Mouse (Mus musculus) adrenal gland (tissue): ENCODE measurements around the gene Ube2u.
"Not testable (repeated sequence)": the region's sequence is repeated elsewhere in the genome, so short reads cannot be mapped to it uniquely, and the experiment has no call there.

ENCODE experiments used
- intact Hi-C: fragments of 180-260 bp; cut with DNase I; formaldehyde crosslinking; loops from one replicate; pipeline ENCODE4 v1.15.1; 2025
- long read RNA-seq, 2 experiments: library from polyadenylated mRNA; unstranded; transcript quantifications; one replicate each; pipeline ENCODE4 v2.0.0; 2020; ENCODE audit warnings: borderline replicate concordance in 1 of 2; ENCODE audit not compliant: insufficient replicate concordance in 1 of 2

Gene Ube2u
- long read RNA-seq, experiment 1, partial matches to known transcripts, result 0 of 1 reads
- long read RNA-seq, experiment 1, other reads (novel, unspliced or antisense), result 1 of 1 reads
- long read RNA-seq, experiment 2, result 0 reads

DNA sequence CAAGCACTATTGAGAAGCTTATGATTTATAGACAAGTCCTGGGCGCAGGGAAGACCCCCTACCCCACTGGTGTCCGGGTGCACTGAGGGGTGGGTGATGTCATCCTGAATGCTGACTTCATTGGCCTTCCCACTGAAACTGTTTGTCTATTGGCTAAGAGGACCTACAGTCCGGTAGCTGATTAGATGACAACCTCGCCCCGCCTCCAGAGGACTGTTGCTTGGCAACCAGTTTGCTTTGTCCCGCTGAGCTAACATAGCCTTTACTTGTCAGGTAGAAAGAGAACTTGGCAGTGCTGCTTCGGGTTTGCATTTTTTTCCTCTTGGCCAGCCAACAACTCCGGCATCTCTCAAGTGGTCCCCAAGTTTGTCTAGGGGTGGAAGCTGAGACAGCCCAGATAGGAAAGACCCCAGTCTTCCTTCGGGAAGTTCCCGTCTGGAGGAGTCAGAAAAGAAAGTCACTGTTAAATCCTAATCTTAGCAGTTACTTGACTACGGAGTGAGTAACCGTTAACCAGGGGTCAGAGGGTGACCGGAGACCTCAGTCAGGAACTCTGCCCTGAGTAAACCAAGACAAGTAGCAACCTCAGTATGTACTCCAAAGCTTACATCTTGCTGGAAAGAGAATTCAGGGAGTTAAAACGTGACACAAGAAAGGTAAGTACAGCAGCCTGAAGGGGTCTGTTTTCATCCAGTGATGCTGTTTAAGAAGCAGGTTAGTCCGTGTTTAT is at the start of gene Ube2u:
Gene Ube2u, plus strand, starts transcription at position 258 of the 730 bp plus-strand sequence.
- intact Hi-C loops, result no loop called here

DNA sequence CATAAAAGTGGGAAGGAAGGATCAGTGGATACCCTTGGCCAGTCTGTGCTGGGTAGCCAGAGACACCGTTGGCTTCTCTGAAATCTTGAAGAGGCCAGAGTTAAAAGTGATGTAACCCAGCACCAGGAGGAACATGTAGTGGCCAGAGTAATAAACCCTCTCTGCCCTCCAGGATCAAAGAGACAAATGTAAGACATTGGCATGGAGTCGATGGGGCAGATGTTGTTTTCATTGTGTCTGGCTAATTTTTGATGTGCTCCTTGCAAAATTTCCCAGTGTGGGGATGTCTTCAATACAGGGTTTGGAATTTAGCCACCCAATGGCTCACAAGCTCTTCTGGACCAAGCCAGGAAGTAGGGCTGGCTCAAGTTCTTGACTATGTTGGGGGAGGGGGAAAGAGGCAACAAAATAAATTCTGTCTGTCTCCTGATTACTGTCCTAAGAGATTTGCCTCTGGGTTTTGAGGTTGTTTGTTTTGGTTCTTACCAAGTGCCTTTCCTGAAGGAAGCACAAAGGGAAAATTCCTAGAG is 49.2 kb upstream of the Ube2u start:
- intact Hi-C loops, result no loop called here

DNA sequence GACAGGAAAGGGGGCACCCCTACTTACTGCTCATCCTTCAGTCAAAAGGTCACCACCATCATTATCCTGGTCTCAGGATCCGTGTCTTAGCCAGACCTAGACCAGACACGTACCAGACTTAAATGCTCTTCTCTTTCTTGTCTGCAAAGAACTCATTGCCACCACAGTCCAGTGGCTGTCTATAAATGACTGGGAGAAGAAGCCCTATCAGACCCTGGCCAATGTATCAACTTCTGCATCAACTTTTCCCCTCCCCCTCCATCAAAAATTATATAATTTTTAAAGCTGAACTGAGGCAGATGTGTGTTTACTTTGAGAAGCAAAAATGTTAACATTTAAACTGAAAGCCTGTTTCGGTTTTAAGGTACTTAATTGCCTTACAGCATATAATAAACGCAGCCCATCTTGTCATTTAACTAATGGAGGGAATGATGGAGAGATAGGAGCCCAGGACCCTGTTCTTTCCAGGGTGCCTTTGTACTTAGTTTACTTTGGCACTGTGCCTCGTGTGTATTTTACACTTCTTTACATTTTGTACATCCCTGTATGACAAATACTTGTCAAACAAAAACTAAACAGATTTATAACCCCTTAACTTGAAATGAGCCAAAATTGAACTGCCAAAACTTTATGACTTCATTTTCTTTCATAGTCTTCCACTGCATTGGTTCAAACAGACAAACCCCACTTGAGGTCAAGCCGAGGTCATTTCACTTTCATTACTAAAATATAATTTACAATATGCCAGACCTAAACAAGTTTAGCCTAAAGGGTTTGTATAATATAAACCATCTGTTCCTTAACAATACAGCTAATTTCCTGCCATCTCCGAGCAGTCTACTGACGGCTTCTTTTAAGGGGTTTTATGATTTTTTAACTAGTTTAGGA is 43.1 kb upstream of the Ube2u start:
- intact Hi-C loops, result no loop called here

DNA sequence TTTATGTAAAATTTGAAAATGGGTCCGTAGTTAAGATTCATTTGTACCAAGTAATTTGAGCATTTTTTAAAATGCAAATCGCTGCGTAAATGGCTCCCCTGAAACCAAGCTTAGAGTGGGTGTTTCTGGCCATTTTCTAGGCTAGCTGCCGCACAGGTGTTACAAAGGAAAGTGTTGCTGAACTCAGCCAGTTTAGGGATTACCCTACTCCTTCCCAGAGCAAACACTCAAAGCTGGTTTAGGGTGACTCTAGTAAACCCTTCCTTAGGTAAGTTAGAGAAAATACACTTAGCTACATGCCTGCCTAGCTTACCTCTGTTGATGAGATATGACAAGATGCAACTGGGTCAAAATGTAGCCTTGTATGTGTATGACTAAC is 42.5 kb upstream of the Ube2u start:
- intact Hi-C loops, result no loop called here

DNA sequence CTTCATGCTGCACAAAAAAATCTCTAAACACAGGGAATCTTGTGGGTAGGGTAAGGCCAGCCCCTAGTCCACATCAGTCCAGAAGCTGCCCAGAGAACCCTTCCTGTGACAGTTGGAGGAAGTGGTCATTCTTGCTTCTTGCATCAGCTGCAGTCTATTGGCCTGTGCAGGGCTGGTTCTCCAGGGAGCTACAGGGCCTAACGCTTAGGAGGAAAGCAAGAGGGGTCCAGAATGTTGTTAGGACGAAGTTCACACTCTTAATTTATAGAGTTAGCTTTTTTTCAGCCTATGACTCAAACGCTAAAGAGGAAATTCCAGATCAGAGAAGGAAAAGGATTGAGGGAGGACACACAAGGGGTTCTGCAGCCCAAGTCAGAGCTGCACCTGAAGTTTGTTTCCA is 31.8 kb upstream of the Ube2u start:
- intact Hi-C loops, result no loop called here

DNA sequence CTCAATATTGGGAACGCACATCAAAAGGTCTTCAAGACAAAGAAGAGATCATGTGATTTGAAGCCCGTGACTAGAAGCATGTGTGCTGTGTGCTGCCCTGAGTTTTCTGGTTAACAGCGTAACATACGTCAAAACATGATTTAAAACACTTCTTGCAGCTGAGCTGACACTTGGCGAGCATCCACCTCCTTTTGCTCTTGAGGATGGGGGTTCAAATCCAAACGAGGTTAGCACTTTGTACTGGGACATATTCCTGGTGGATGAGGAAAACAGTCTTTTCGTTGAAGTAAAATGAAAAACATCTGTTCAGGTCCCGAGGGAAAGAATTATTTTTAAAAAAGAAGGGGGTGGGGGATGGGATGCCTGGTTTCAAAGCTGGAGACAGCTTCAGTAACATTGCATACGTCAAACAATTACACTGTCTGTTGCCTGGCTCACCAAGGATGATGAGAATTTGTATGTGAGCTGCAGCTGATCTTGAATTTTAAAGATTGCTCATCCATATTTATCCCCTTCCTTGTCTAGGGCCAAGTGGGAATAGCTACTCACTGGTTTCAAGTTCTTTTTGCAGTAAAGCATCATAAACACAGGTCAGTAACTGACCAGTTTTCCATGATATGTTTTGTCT is 16.0 kb upstream of the Ube2u start:
- intact Hi-C loops, result no loop called here

DNA sequence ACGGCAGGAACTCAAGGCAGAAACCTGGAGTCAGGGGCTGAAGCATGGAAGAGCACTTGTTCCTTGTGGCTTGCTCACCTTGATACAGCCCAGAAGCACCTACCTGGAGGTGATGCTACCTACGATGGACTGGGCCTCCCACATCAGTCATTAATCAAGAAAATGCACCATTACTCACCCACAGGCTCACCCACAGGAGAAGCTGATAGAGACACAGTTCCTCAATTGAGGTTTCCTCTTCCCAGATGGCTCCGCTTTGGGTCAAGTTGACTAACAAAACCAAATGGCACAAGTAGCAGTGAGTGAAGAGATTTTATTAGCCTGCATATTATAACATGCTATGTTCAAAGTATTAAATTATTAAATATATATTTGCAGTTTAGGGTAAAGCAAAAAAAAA is 9.8 kb downstream of the Ube2u start:
- intact Hi-C loops, result no loop called here

DNA sequence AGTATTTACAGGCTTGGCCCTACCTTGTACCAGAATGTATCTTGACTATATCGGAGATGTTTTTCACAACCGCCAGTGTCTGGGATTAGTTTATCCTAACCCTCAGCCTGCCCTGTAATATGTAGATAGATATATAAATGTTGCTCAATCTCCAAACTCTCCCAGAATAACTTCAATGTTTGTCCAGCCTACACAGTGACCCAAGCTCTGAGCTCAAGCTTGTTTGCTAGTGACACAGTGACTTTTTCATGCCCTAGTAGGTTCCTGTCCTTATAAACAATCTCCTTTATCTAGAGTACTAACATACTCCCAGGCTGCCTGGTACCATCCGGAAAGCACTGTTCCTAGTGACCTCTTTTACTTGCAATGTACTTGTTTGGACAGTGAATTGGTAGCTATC is 16.5 kb downstream of the Ube2u start:
- intact Hi-C loops, result no loop called here

DNA sequence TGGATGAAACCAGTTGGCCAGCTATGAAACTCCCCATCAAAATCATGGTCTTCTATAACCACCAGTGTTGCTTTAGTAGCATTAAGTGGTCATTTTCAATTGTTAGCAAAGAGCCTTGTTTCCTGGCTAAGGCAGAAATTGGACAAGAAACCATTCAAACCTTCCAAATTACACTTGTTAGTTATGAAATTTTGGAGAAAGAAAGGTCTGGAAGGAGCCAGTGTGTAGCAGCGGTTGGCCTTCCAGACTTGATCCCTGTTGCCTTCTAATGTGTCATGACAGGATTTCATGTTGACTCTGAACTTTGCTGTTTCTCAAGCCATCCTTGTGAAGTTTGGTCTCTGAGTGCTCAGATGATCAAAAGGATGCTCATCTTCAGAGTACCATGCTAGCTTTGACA is 17.9 kb downstream of the Ube2u start:
- intact Hi-C loops, result no loop called here

DNA sequence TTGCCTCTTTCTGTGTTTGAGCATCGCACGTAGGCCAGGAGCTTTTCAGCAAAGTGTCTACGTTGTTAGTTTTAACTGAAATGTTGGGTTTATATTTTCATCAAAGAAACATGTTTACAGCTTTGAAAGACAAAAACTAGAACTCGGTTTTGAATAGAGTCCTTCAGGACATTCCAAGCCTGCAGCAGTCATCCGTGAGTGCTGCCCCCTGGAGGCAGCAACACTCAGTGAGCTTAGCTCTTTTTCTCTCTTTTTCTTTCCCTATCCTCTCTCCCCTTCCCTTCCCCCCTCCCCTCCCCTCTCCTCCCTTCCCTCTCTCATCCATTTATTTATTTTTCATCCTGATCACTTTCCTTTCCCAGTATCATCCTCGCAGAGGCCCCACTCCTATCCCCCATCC is 19.5 kb downstream of the Ube2u start:
- intact Hi-C loops, result no loop called here

DNA sequence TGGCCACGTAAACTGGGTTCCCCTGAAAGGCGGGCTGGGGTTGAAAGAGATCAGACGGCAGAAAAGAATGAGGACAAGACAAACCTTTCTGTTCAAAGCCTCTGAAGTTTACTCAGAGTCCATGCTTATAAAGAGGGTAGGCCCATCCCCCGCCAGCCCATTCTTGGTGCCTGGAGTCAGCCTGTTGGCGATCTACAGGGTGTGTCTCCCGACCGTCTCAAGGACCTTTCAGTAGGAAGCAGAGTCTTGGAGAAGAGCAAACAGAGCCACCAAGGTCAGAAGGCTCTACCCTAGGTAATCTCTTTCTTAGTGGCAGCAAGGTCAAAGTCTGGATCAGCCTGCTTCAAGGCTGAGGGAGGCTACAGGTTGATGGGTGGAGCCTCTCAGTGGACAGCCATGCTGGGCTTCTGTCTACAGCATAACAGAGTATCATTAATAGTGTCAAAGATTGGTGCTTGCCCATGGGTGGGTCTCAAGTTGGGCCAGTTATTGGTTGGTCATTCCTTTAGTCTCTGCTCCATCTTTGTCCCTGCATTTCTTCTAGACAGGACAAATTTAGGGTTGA is 20.5 kb downstream of the Ube2u start:
- intact Hi-C loops, result not testable (repeated sequence)

DNA sequence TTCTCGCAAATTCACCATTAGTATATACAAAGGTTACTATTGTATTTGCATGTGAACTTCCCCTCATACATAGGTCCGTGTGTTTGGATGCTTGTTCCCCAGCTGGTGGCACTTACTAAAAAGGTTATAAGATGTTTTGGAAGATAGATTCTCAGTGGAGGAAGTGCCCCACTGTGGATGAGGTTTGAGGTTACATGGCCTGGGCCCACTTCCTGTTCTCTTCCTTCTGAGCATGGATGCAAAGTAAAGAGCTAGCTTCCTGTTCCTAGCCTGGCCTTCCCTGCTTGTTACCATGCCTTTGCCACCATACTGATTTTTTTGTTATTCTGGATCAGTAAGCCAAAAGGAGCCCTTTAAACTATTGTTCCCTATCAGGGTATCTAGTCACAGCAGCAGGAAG is 24.7 kb downstream of the Ube2u start:
- intact Hi-C loops, result no loop called here

DNA sequence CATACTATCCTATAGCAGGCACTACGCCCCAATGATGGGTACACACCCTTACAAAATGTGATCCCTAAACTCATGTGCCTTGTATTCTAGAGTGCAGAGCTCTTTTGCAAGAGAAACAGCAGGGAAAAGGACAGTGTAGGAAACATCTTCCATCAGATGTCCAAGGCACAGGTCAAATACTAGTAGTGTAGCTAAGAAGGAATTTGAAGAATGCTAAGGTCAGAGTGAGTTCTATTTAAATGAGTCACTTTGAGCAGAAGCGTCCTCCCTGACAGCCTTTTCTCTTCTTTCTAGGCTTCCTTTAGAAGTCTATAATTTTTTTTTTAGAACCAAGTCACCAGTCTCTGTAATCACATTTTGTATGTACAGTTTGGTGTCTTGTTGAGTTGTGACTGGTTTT is 39.0 kb downstream of the Ube2u start:
- intact Hi-C loops, result no loop called here

DNA sequence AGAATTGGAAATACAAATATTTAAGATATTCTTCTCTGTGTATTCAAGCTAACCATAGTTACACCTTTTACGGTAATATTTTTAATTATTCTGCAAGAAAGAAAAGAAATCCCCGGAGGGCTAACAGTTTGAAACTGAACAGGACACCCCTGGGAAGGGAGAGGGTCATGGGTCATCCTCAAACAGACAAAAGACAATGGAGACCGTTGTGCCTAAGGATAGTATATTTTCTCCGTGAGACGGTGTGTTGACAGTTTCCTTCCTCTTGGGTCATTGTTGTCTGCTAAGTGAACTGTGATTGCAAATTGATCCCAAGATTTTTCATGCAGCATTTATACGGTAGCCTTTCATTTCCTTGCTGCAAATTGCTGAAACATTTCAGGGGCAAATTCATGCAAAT is 43.9 kb downstream of the Ube2u start:
- intact Hi-C loops, result no loop called here

DNA sequence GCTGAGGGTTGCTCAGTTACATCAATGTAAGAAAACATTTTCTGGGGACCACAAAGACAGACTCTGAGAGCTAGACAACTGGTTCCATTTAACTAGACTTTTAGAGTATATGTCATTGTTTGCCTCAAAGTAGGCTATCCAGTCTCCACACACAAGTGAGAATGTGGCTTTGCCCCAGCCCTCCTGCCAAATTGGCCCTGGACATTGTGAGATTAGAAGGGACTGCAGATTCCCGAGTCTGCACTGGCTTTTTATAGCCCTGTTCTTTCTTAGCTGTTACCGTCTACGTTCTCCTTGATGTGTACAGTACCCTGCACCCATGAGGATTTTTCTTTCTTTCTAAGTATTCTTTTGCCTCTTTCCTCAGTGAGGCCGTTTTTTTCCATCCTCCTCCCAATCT is 46.1 kb downstream of the Ube2u start:
- intact Hi-C loops, result no loop called here

DNA sequence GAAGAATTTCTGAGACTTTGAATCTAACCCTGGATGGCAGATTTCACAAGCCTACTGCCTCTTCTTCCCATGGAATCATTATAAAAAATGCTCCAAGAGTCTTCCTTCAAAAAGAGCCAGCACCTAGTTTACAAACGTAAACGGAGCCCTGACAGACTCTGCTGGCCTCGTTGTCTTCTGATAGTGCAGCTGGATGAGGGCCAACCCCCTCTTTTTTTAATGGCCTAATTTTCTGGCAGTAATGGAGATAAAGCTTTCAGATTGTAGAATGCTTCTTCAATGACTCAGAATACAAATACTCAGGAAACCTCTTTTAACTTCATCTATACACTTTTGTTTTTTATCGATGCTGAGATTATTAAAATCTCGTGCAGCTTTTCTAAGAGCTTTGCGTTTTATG is 47.6 kb downstream of the Ube2u start:
- intact Hi-C loops, result no loop called here

DNA sequence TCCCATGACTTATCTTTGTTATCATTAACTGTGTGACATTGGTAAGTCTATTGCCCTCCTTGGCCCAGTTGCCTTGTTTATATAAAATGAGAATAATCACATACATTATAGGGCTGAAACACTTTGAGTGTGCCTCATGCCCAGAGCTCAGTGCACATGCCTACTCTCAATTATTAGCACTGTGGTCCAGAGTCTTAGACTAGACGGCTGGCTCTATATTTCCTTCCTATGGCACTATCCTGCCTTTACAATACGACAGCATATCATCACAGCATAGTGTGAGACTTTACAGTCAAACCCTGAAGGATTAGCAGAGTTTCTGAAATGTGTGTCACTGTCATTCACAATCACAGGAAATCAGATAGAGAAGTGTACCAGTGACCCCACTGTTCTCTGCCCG is 48.4 kb downstream of the Ube2u start:
- intact Hi-C loops, result no loop called here

DNA sequence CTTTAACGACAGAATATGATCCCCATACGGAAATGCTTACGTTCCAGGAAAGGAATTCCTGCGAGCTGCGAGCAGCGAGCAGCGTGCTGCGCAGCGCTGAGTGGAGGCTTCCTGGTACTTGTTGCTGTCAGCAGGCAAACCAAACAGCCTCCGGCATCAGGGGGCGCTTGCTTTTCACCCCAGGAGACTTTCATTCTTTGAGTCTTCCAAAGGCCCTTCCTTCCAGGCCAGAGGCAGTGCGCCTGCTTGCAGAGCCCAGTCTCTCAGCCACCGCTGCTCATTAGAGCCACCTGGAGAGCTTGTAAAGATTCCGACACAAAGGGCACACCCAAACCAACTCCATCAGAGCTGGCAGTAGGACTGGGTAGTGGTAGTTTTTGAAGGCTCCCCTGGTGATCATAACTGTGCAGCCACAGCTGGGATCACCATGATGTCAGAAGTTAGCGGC is 48.9 kb downstream of the Ube2u start:
- intact Hi-C loops, result no loop called here

DNA sequence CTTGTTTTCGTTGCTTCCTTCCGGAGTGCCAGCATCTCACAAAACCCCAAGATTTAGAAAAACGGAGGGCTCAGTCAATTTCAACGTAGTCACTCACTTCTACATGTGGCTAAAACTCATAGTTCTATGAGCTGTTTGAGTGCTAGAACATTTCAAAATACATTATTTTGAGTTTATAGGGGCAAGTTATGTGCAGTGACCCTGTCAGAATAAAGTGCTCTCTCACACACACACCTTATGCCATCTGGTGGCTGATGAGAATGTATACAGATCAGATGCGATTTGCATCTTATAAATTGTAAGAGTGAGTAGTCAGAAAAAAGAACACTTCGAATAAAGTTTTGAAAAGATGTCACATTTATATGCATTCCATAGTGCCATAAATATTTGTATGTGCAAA is 55.0 kb downstream of the Ube2u start:
- intact Hi-C loops, result loop anchor here (2.0 to 5.0 kb wide), 2 partner anchors 121 to 505 kb away; no protein-coding TSS in a partner anchor

DNA sequence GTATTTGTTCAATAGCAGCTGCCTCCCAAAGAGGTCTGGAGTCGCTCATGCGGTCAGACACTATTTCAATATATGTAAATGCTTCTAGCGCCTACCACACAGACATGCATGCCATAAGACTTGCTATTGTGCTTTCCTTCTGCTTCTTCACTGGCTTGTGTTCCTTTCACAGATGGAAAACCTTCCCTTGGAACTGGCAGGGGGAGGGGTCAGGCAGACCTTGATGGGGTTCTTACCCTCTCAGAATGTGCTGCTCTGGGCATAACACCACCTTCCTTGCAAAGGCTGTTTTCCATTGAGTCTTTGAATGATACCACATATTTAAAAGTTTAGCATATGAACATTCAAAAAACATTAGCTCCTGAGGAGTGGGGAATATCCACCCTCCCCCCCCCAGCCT is 56.3 kb downstream of the Ube2u start:
- intact Hi-C loops, result loop anchor here (5.0 kb wide), 3 partner anchors 123 to 588 kb away; partner anchors contain the start of gene Ror1

DNA sequence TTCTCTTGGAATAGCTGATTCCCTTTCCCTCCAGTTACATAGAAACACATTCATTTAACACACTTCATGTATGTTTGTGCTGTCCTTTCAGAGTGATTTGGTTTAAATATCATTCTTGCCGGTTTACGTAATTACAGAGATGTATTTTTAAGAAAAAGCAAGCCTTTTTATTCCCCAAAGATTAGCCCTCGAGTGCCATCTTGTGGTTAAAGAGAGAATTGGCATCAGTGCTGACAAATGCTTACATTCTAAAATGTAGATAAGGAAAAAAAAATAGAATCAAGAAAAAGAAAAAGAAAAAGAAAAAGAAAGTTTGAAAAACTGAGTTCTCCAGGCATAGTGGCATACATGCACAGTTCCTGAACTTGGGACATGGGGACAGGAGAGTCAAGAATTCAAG is 59.2 kb downstream of the Ube2u start:
- intact Hi-C loops, result loop anchor here (2.0 to 5.0 kb wide), 3 partner anchors 441 to 591 kb away; partner anchors contain the start of gene Ror1
